Mouse (Mus musculus): ENCODE measurements around the gene Papola.

DNA sequence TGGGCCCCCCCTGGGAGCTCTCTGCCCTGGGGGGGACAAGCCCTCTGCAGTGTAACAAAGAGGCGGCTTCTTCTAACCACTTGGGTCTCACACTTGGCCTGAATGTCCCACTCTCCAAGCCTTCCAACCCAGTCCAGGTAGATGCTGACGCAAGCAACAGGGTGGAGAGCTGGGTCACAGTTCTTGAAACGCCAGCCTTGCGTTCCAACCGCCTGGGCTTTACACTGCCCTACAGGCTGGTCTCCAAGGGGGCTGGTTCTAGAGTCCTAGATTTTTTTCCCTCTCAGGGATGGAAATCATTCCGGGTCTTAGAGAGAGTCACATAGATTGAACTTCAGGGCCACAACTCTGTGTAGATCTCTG, 48.6 kb upstream of the Papola start:
- TF ChIP-seq POLR2A (IDR thresholded peaks at IDR 0.05; ENCODE audit: low read depth, low read length), result no peak
- TF ChIP-seq CTCF (IDR thresholded peaks at IDR 0.05; ENCODE audit: extremely low read depth, insufficient read depth, insufficient read length, insufficient replicate concordance), result no peak
